Mouse (Mus musculus): ENCODE data around the gene Dpf3. TPM values are rescaled to one million over a fixed set of nuclear protein-coding genes. Genes with fewer than 3 reads are reported as not detected.
A peak's percentile ranks its signal among the peaks of the same experiment; 100 is the strongest.

The Dpf3 gene
- polyA plus RNA-seq, 1 experiment: 26.0 TPM

GRCm38 (mm10) chr12:83491609-83492008 lies 4.1 kb upstream of the Dpf3 start:
- H3K27ac ChIP-seq (ENCODE audit: control insufficient read depth, insufficient read depth, low read depth, low read length): no peak overlapping the region
- peaks cover 14% of the 10 kb centered on the region for H3K4me1 ChIP-seq (ENCODE audit: control insufficient read depth, insufficient read depth, low read length)
- no peak overlapping the region for H3K4me3 ChIP-seq (ENCODE audit: control insufficient read depth, low read depth, low read length)
- H3K27me3 ChIP-seq (ENCODE audit: control insufficient read depth, insufficient read depth, low read length): peaks cover 8% of the 10 kb centered on the region
- no peaks in the 10 kb centered on the region for H3K36me3 ChIP-seq (ENCODE audit: control insufficient read depth, insufficient read depth, low read length)
- TF ChIP-seq CTCF (IDR thresholded peaks at IDR 0.05; ENCODE audit: control insufficient read depth, insufficient read depth, insufficient replicate concordance, low read depth, low read length) (peak; percentile 22; the same call in 1 of the 2 replicates), POLR2A (IDR thresholded peaks at IDR 0.05; ENCODE audit: control insufficient read depth, low read depth, low read length) (no peak)

- Histone ChIP-seq H3K27ac (ENCODE audit: control insufficient read depth, insufficient read depth, low read depth, low read length) (no peak overlapping the region), H3K27me3 (ENCODE audit: control insufficient read depth, insufficient read depth, low read length) (peaks cover 12% of the 10 kb centered on the region), H3K36me3 (ENCODE audit: control insufficient read depth, insufficient read depth, low read length) (no peaks in the 10 kb centered on the region), H3K4me3 (ENCODE audit: control insufficient read depth, low read depth, low read length) (no peak overlapping the region), H3K4me1 (ENCODE audit: control insufficient read depth, insufficient read depth, low read length) (peaks cover 24% of the 10 kb centered on the region)
- TF ChIP-seq POLR2A (IDR thresholded peaks at IDR 0.05; ENCODE audit: control insufficient read depth, low read depth, low read length) (no peak), CTCF (IDR thresholded peaks at IDR 0.05; ENCODE audit: control insufficient read depth, insufficient read depth, insufficient replicate concordance, low read depth, low read length) (no peak)
Measured at GRCm38 (mm10) chr12:83489748-83490147, 2.2 kb upstream of the Dpf3 start.

GRCm38 (mm10) chr12:83488211-83488941 lies 860 bp upstream of the Dpf3 start:
- peaks cover 21% of the 10 kb centered on the region for H3K4me1 ChIP-seq (ENCODE audit: control insufficient read depth, insufficient read depth, low read length)
- peak overlapping the region; percentile 82 for H3K4me3 ChIP-seq (ENCODE audit: control insufficient read depth, low read depth, low read length)
- TF ChIP-seq POLR2A (IDR thresholded peaks at IDR 0.05; ENCODE audit: control insufficient read depth, low read depth, low read length) (no peak), CTCF (IDR thresholded peaks at IDR 0.05; ENCODE audit: control insufficient read depth, insufficient read depth, insufficient replicate concordance, low read depth, low read length) (no peak)
- peak overlapping the region; percentile 3 for H3K27ac ChIP-seq (ENCODE audit: control insufficient read depth, insufficient read depth, low read depth, low read length)
- no peaks in the 10 kb centered on the region for H3K36me3 ChIP-seq (ENCODE audit: control insufficient read depth, insufficient read depth, low read length)
- H3K27me3 ChIP-seq (ENCODE audit: control insufficient read depth, insufficient read depth, low read length): peaks cover 10% of the 10 kb centered on the region

GRCm38 (mm10) chr12:83486671-83487461 lies 650 bp downstream of the Dpf3 start:
- no peak for TF ChIP-seq CTCF (IDR thresholded peaks at IDR 0.05; ENCODE audit: control insufficient read depth, insufficient read depth, insufficient replicate concordance, low read depth, low read length)
- no peak for TF ChIP-seq POLR2A (IDR thresholded peaks at IDR 0.05; ENCODE audit: control insufficient read depth, low read depth, low read length)
- Histone ChIP-seq H3K4me3 (ENCODE audit: control insufficient read depth, low read depth, low read length) (peak overlapping the region; percentile 82), H3K27me3 (ENCODE audit: control insufficient read depth, insufficient read depth, low read length) (peaks cover 10% of the 10 kb centered on the region), H3K4me1 (ENCODE audit: control insufficient read depth, insufficient read depth, low read length) (peaks cover 21% of the 10 kb centered on the region), H3K36me3 (ENCODE audit: control insufficient read depth, insufficient read depth, low read length) (no peaks in the 10 kb centered on the region), H3K27ac (ENCODE audit: control insufficient read depth, insufficient read depth, low read depth, low read length) (peak overlapping the region; percentile 71)

GRCm38 (mm10) chr12:83485911-83486670 lies 1.4 kb downstream of the Dpf3 start:
- Histone ChIP-seq H3K27ac (ENCODE audit: control insufficient read depth, insufficient read depth, low read depth, low read length) (peak overlapping the region; percentile 63), H3K4me3 (ENCODE audit: control insufficient read depth, low read depth, low read length) (peak overlapping the region; percentile 82), H3K4me1 (ENCODE audit: control insufficient read depth, insufficient read depth, low read length) (peaks cover 21% of the 10 kb centered on the region), H3K27me3 (ENCODE audit: control insufficient read depth, insufficient read depth, low read length) (peaks cover 10% of the 10 kb centered on the region), H3K36me3 (ENCODE audit: control insufficient read depth, insufficient read depth, low read length) (no peaks in the 10 kb centered on the region)
- TF ChIP-seq CTCF (IDR thresholded peaks at IDR 0.05; ENCODE audit: control insufficient read depth, insufficient read depth, insufficient replicate concordance, low read depth, low read length): no peak
- 0 out of 2 replicates have a peak, but pooled peaks have one; percentile 10 for TF ChIP-seq POLR2A (IDR thresholded peaks at IDR 0.05; ENCODE audit: control insufficient read depth, low read depth, low read length)

GRCm38 (mm10) chr12:83484855-83485745 lies 2.4 kb downstream of the Dpf3 start:
- Histone ChIP-seq H3K36me3 (ENCODE audit: control insufficient read depth, insufficient read depth, low read length) (no peaks in the 10 kb centered on the region), H3K27ac (ENCODE audit: control insufficient read depth, insufficient read depth, low read depth, low read length) (peak overlapping the region; percentile 19), H3K27me3 (ENCODE audit: control insufficient read depth, insufficient read depth, low read length) (peaks cover 10% of the 10 kb centered on the region), H3K4me1 (ENCODE audit: control insufficient read depth, insufficient read depth, low read length) (peaks cover 21% of the 10 kb centered on the region), H3K4me3 (ENCODE audit: control insufficient read depth, low read depth, low read length) (peak overlapping the region; percentile 15; the same call in 1 of the 2 replicates)
- no peak for TF ChIP-seq POLR2A (IDR thresholded peaks at IDR 0.05; ENCODE audit: control insufficient read depth, low read depth, low read length)
- no peak for TF ChIP-seq CTCF (IDR thresholded peaks at IDR 0.05; ENCODE audit: control insufficient read depth, insufficient read depth, insufficient replicate concordance, low read depth, low read length)

Data from testis, adult 2 months (tissue).